Mouse (Mus musculus): ENCODE results near the gene Psip1. TPM values are rescaled to one million over a fixed set of nuclear protein-coding genes. Genes with fewer than 3 reads are reported as not detected.
A peak's percentile ranks its signal among the peaks of the same experiment; 100 is the strongest.
"Not testable (repeated sequence)": the region's sequence is repeated elsewhere in the genome, so short reads cannot be mapped to it uniquely, and the experiment has no call there.

The Psip1 gene
- 10 to 100 TPM; 53.5 to 55.0 TPM for total RNA-seq (2021)
- long read RNA-seq, experiment 1, transcript Psip1-201 (16 exons, 3,251 nt): major isoform, 46 of 95 reads
- long read RNA-seq, experiment 1, transcript Psip1-202 (11 exons, 1,973 nt): minor isoform, 7 of 95 reads
- long read RNA-seq, experiment 1, transcript Psip1-203 (11 exons, 1,898 nt): minor isoform, 13 of 95 reads
- long read RNA-seq, experiment 1, partial matches to known transcripts: 15 of 95 reads
- long read RNA-seq, experiment 1, other reads (novel, unspliced or antisense): 14 of 95 reads
- long read RNA-seq, experiment 2, transcript Psip1-203 (11 exons, 1,898 nt): minor isoform, 12 of 73 reads
- long read RNA-seq, experiment 2, transcript Psip1-202 (11 exons, 1,973 nt): minor isoform, 10 of 73 reads
- long read RNA-seq, experiment 2, transcript Psip1-201 (16 exons, 3,251 nt): major isoform, 33 of 73 reads
- long read RNA-seq, experiment 2, partial matches to known transcripts: 7 of 73 reads
- long read RNA-seq, experiment 2, other reads (novel, unspliced or antisense): 11 of 73 reads

- peak; percentile 78 to 89 for DNase-seq (ENCODE audit: low spot score in 2 of 2)
These were observed at the start of gene Psip1 for GRCm38 (mm10) chr4:83486117-83486901. Gene Psip1 (minus strand): TSS chr4:83486459.

DNA sequence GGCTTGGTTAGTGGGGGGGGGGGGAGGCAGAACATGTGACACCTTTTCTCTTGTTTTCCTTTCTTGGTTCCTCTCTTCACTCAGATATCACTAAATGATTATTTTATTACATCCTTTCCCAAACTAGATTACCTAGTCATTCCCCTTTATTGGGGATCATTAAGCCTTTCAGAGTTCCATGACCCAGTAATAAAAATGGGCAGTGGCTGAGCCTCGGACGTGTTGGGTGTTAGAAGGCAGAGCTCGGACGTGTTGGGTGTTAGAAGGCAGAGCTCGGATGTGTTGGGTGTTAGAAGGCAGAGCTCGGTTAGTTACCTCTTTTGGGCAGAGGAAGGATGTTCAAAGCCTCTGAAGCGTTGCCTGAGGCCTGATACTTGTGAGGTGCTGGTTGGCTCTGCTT is 47.8 kb upstream of the Psip1 start:
- DNase-seq (ENCODE audit: low spot score in 2 of 2): no peak

DNA sequence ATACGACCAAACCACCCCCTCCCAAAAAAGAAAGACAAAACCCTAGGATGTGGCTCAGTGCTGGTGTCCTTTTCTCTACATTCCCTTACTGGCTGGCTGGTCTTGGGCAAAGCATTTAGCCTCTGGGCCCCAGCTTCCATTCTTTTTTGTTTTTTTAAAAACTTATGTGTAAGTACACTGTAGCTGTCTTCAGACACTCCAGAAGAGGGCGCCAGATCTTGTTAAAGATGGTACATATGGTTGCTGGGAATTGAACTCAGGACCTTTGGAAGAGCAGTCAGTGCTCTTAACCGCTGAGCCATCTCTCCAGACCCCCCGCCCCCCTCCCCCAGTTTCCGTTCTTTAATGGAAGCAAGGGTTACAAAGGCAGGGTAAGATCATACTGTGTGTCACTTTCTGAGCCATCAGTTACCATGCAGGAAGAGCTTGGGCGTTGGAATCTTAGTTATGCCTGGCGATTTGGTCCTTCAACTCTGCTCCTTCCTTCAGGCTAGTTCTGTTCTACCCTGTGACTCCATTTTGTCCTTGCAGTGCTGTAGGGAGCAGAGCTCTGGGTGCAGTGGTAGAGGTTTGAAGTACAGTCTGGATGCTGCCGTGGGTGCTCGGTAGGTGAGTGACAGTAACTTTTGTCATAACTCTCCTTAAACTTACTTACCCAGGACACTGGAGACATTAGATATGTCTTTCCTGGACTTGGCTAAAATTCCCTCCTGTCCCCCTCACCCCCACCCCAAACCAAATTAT is 47.1 kb upstream of the Psip1 start:
- DNase-seq (ENCODE audit: low spot score in 2 of 2): no peak

GRCm38 (mm10) chr4:83530060-83530459 is 43.8 kb upstream of the Psip1 start:
- DNase-seq (ENCODE audit: low spot score in 2 of 2): not testable (repeated sequence)

DNA sequence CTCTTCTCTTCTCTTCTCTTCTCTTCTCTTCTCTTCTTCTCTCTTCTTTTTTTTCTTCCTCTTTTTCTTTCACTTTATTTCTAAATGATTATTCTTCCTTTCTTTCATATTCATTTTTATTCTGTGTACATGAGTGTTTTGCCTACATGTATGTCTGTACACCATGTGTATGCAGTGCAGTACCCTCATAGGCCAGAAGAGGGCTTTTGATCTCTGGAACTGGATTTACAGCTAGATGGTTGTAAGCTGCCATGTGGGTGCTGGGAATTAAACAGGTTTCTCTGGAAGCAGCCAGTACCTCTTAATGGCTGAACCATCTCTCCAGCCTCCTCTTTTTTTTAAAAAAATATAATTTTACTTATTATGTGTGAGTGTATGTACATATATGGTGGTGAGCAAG is 41.7 kb upstream of the Psip1 start:
- DNase-seq (ENCODE audit: low spot score in 2 of 2): no peak

DNA sequence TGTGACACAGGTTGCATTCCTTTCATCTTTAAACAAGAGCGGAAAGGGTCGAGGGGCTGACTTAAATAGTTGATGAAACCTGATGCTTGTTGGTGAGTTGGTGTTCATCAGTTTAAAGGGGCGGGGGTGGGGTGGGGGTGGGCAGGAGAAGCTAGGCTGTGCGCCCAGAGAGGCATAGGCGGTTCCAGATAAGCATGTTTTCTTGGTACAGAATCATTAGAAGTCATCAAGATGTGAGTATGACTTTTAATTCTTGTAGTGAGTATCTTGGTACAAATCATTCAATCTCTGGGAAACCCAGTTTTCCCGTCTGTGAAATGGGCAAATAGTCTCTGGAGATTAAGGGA is 40.7 kb upstream of the Psip1 start:
- DNase-seq (ENCODE audit: low spot score in 2 of 2): no peak

GRCm38 (mm10) chr4:83526270-83526987 is 40.2 kb upstream of the Psip1 start:
- no peak for DNase-seq (ENCODE audit: low spot score in 2 of 2)

DNA sequence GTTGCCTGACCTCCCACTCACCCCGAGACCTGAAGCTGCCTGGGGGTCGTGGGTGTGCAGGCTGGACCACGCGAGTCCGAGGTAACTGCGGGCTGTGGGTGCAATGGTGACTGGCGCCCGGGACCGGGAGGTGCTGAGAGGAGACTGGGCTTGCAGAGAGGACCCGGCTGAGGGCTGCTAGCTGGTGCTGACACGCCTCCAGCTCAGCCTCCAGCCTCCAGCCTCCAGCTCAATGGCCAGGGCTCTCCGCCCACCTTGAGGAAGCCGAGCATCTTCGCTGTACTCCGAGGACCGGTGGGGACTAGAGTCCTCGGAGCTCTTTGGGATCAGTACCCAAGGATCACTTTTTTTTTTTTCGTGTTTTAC is 39.4 kb upstream of the Psip1 start:
- peak; percentile 26 to 53 for DNase-seq (ENCODE audit: low spot score in 2 of 2)

GRCm38 (mm10) chr4:83524843-83525689 is 38.8 kb upstream of the Psip1 start, which contains the start of gene Ccdc171:
Gene Ccdc171 (plus strand): TSS chr4:83525545.
- peak; percentile 94 to 95 for DNase-seq (ENCODE audit: low spot score in 2 of 2)

DNA sequence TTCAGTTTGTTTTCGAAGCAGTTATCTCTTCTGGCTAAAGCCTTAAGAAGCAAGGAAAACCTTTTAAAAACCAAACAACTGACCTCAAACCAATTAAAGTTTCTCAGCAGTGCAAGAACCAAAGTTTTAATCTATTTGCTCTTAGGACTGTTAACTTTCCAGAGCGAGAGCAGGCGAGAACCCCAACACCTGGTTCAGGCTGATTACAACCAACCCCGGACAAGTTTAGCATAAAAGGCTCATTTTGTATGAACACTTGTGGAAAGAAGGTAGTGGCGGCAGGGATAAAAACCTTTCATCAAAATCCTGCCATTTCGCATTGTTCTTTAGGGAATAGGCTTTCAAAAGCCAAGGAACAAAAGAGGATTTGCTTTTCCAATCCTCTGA is 38.2 kb upstream of the Psip1 start:
- DNase-seq (ENCODE audit: low spot score in 2 of 2): no peak

- DNase-seq (ENCODE audit: low spot score in 2 of 2): no peak
These were observed 35.8 kb upstream of the Psip1 start for GRCm38 (mm10) chr4:83522066-83522465.

- no peak for DNase-seq (ENCODE audit: low spot score in 2 of 2)
These were observed 34.0 kb upstream of the Psip1 start for GRCm38 (mm10) chr4:83520308-83520707.

DNA sequence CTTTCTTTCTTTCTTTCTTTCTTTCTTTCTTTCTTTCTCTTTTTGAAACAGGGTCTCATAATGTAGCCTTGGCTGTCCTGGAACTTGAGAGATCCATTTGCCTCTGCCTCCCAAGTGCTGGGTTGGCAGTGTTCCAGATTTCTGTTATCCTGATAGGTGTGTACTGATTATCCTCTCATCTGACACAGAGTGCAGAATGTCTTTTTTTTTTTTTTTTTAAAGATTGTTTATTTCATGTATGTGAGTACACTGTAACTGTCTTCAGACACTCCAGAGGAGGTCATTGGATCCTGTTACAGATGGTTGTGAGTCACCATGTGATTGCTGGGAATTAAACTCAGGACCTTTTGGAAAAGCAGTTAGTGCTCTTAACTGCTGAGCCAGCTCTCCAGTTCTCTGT is 33.5 kb upstream of the Psip1 start:
- no peak for DNase-seq (ENCODE audit: low spot score in 2 of 2)

DNA sequence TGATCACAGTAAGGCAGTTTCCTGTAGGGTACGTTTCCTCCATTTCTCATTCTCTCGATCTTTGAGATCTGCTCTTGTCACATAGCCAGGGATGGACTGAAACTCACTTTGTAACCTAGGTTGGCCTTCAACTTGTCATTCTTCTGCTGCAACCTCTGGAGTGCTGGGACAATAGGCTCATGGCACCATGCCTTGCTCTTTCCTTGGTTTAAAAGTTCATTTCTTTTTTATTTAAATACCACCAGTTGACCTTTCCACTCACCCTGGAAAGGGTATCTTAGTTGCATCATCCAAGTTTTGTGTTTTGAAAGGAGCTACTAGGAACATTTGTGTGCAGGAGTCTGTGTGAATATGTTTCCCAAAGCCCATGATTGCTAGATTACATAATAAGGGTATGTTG is 32.9 kb upstream of the Psip1 start:
- DNase-seq (ENCODE audit: low spot score in 2 of 2): no peak

- DNase-seq (ENCODE audit: low spot score in 2 of 2): not testable (repeated sequence)
These were observed 29.9 kb upstream of the Psip1 start for GRCm38 (mm10) chr4:83516144-83516543.

GRCm38 (mm10) chr4:83514976-83515669 is 28.9 kb upstream of the Psip1 start:
- DNase-seq (ENCODE audit: low spot score in 2 of 2): no peak

GRCm38 (mm10) chr4:83514183-83514582 is 27.9 kb upstream of the Psip1 start:
- no peak for DNase-seq (ENCODE audit: low spot score in 2 of 2)

- no peak for DNase-seq (ENCODE audit: low spot score in 2 of 2)
These were observed 26.4 kb upstream of the Psip1 start for GRCm38 (mm10) chr4:83512644-83513043.

DNA sequence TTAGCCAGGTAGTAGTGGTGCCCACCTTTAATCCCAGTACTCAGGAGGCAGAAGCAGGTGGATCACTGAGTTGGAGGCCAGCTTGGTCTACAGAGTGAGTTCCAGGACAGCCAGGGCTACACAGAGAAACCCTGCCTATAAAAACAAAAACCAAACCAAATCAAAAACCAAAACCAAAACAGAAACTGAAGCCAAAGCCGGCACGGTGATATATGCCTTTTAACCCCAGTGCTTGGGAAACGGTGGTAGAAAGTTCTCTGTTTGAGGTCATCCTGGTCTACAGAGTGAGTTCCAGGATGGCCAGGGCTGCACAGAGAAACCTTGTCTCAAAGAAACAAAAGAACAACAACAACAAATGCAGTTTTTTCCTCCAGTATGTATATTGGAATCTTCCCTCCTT is 26.0 kb upstream of the Psip1 start:
- no peak for DNase-seq (ENCODE audit: low spot score in 2 of 2)

Measured in gastrocnemius, postnatal 4 days (tissue).